Comparison of ENCODE assay signal across 20 mouse cellular contexts in genomic region chr6:18044299-18044698, GRCm38 (mm10). TPM values are rescaled to one million over a fixed set of nuclear protein-coding genes. Genes with fewer than 3 reads are reported as not detected.
"Had no signal": no experiment of that assay in that cellular context is flagged by ENCODE, and none has a peak within 500 bp of the region (broad histone marks: within the 10 kb centered on the region; RNA-seq: fewer than 3 reads in every experiment).

No protein-coding gene starts in this region.

- H3K4me1 ChIP-seq: liver, embryonic 15.5 days; megakaryocyte, embryonic 14.5 days; midbrain, embryonic 12.5 days; neural tube, embryonic 12.5 days; stomach, embryonic 15.5 days had no signal

- H3K27ac ChIP-seq: liver, embryonic 15.5 days; macrophage; midbrain, embryonic 12.5 days; neural tube, embryonic 12.5 days; stomach, embryonic 15.5 days; stomach, postnatal 0 days had no signal

- ATAC-seq: liver, postnatal 0 days; midbrain, embryonic 16.5 days had no signal

- H3K4me3 ChIP-seq: liver, embryonic 15.5 days; megakaryocyte, embryonic 14.5 days; midbrain, embryonic 12.5 days; neural tube, embryonic 12.5 days; stomach, embryonic 15.5 days had no signal

- H3K36me3 ChIP-seq: liver, embryonic 15.5 days; midbrain, embryonic 12.5 days; neural tube, embryonic 12.5 days; stomach, embryonic 15.5 days had no signal

- DNase-seq: liver, postnatal 0 days; lung, adult 2 months; lung, postnatal 10 days; lung, postnatal 36 days; midbrain, embryonic 14.5 days; right cerebral cortex, postnatal 14 days; thymus, adult 2 months; thymus, postnatal 14 days; thymus, postnatal 36 days had no signal

- H3K9me3 ChIP-seq: liver, embryonic 15.5 days; midbrain, embryonic 12.5 days; neural tube, embryonic 12.5 days; stomach, embryonic 15.5 days had no signal

- H3K4me2 ChIP-seq: liver, embryonic 15.5 days; midbrain, embryonic 12.5 days; neural tube, embryonic 12.5 days; stomach, embryonic 15.5 days had no signal

- H3K27me3 ChIP-seq: liver, embryonic 15.5 days; megakaryocyte, embryonic 14.5 days; midbrain, embryonic 12.5 days; neural tube, embryonic 12.5 days; stomach, embryonic 15.5 days had no signal

- H3K9ac ChIP-seq: liver, embryonic 15.5 days; liver, postnatal 0 days; midbrain, embryonic 12.5 days; neural tube, embryonic 12.5 days; stomach, embryonic 15.5 days had no signal

RNA-seq across cellular contexts. Expression of gene Wnt2, which starts 13.9 kb away (rescaled TPM):
- total RNA-seq: megakaryocyte progenitor cell, adult 5-6 weeks; monocyte, adult 5-6 weeks; neutrophil, adult 5-6 weeks had no signal
- polyA plus RNA-seq: macrophage had no signal
